ENCODE assay signal across 16 mouse cellular contexts in the genomic region with DNA sequence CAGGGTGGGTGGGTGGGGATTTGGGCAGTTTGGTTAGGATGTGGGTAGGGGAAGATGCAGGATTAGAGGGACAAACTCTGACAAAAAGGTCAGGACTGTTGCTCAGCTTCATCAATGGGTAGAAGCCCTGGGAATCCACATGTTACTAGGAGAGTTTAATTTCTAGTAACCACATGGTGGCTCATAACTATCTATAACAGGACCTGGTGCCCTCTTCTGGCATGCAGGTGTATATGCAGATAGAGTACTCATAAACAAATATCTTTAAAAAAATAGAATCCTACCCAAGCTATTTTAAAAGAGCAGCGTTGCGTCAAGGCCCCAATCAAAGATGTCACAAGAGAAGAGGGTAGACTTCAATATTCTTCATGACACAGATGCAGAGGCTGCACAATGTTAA.
DNase-seq lines count a peak whose midpoint lies in the region; ATAC-seq and TF ChIP-seq lines count a peak whose summit lies in the region.
"Had no signal": no experiment of that assay in that cellular context is flagged by ENCODE, and none has a peak within 500 bp of the region (broad histone marks: within the 10 kb centered on the region; RNA-seq: fewer than 3 reads in every experiment).

No protein-coding gene starts in this region.

- H3K27me3 ChIP-seq in heart, postnatal 0 days (ENCODE audit: control insufficient read depth, insufficient read depth, low read length) = no peaks in the 10 kb centered on the region
- no peaks in the 10 kb centered on the region for H3K27me3 ChIP-seq in liver, postnatal 0 days (ENCODE audit: insufficient read depth, low read length)
- H3K27me3 ChIP-seq in liver, embryonic 12.5 days (replicated peaks) = no peaks in the 10 kb centered on the region
- peaks cover 3% of the 10 kb centered on the region for H3K27me3 ChIP-seq in E14TG2a.4 (ENCODE audit: insufficient read depth, low read length)
- H3K27me3 ChIP-seq in limb, embryonic 10.5 days (ENCODE audit: low read depth, poor library complexity, severe bottlenecking) = no peaks in the 10 kb centered on the region
- H3K27me3 ChIP-seq: heart, embryonic 13.5 days; hindbrain, embryonic 13.5 days had no signal

- no peak overlapping the region for H3K9ac ChIP-seq in heart, postnatal 0 days (replicated peaks; ENCODE audit: low read depth, low read length)
- H3K9ac ChIP-seq in liver, postnatal 0 days (replicated peaks) = no peak overlapping the region
- no peak overlapping the region for H3K9ac ChIP-seq in liver, embryonic 12.5 days
- H3K9ac ChIP-seq: heart, embryonic 13.5 days; hindbrain, embryonic 13.5 days had no signal

- WGBS in heart, postnatal 0 days = 78% methylated on average over 2 of the region's 2 CpGs
- WGBS in liver, postnatal 0 days (ENCODE audit: insufficient replicate concordance) = 83% methylated on average over 2 of the region's 2 CpGs
- WGBS in liver, embryonic 12.5 days (ENCODE audit: insufficient replicate concordance) = 78% methylated on average over 2 of the region's 2 CpGs
- 96% methylated on average over 2 of the region's 2 CpGs for WGBS in limb, embryonic 10.5 days

- H3K27ac ChIP-seq in heart, postnatal 0 days (ENCODE audit: low read depth) = no peak overlapping the region
- H3K27ac ChIP-seq in liver, postnatal 0 days (ENCODE audit: low read depth) = no peak overlapping the region
- no peak overlapping the region for H3K27ac ChIP-seq in liver, embryonic 12.5 days
- no peak overlapping the region for H3K27ac ChIP-seq in limb, embryonic 10.5 days
- H3K27ac ChIP-seq: forebrain, embryonic 10.5 days; heart, embryonic 13.5 days; hindbrain, embryonic 13.5 days had no signal

- H3K9me3 ChIP-seq in heart, postnatal 0 days (replicated peaks; ENCODE audit: control insufficient read depth, low read length) = no peaks in the 10 kb centered on the region
- no peaks in the 10 kb centered on the region for H3K9me3 ChIP-seq in liver, postnatal 0 days (ENCODE audit: low read length)
- no peaks in the 10 kb centered on the region for H3K9me3 ChIP-seq in liver, embryonic 12.5 days (replicated peaks)
- H3K9me3 ChIP-seq in E14TG2a.4 (ENCODE audit: low read length) = no peaks in the 10 kb centered on the region
- H3K9me3 ChIP-seq in limb, embryonic 10.5 days (replicated peaks) = no peaks in the 10 kb centered on the region
- H3K9me3 ChIP-seq: forebrain, embryonic 10.5 days; G1E; heart, embryonic 13.5 days; hindbrain, embryonic 13.5 days had no signal

- H3K4me1 ChIP-seq in heart, postnatal 0 days (ENCODE audit: control insufficient read depth, insufficient read depth) = no peaks in the 10 kb centered on the region
- no peaks in the 10 kb centered on the region for H3K4me1 ChIP-seq in liver, postnatal 0 days (ENCODE audit: insufficient read depth)
- no peaks in the 10 kb centered on the region for H3K4me1 ChIP-seq in liver, embryonic 12.5 days
- H3K4me1 ChIP-seq in E14TG2a.4 (replicated peaks; ENCODE audit: low read depth, low read length) = no peaks in the 10 kb centered on the region
- no peaks in the 10 kb centered on the region for H3K4me1 ChIP-seq in limb, embryonic 10.5 days
- H3K4me1 ChIP-seq: forebrain, embryonic 10.5 days; heart, embryonic 13.5 days; hindbrain, embryonic 13.5 days had no signal

- no peak overlapping the region for H3K4me2 ChIP-seq in heart, postnatal 0 days (ENCODE audit: low read depth, low read length)
- no peak overlapping the region for H3K4me2 ChIP-seq in liver, postnatal 0 days (ENCODE audit: low read depth, low read length)
- no peak overlapping the region for H3K4me2 ChIP-seq in liver, embryonic 12.5 days
- H3K4me2 ChIP-seq: heart, embryonic 13.5 days; hindbrain, embryonic 13.5 days; liver, embryonic 11.5 days had no signal

- TF ChIP-seq EP300 in heart, postnatal 0 days (IDR thresholded peaks at IDR 0.05; ENCODE audit: low read depth) = no peak
- TF ChIP-seq EP300 in liver, postnatal 0 days (IDR thresholded peaks at IDR 0.05; ENCODE audit: low read depth) = no peak

- peak; percentile 46 for TF ChIP-seq CTCF in heart, postnatal 0 days (IDR thresholded peaks at IDR 0.05; ENCODE audit: low read depth)
- TF ChIP-seq CTCF in liver, postnatal 0 days (IDR thresholded peaks at IDR 0.05; ENCODE audit: low read depth) = peak; percentile 39
- peak; percentile 18; the same call in 1 of the 2 replicates for TF ChIP-seq CTCF in E14TG2a.4 (conservative IDR thresholded peaks at IDR 0.05; ENCODE audit: low read length)

- ATAC-seq in heart, postnatal 0 days (ENCODE audit: insufficient read depth, low read depth) = no peak
- ATAC-seq in liver, postnatal 0 days = no peak
- no peak for ATAC-seq in liver, embryonic 12.5 days
- ATAC-seq: activated CD4-positive, CD25-positive, alpha-beta regulatory T cell, adult 4 months had no signal

- no peaks in the 10 kb centered on the region for H3K36me3 ChIP-seq in heart, postnatal 0 days (replicated peaks; ENCODE audit: control insufficient read depth, insufficient read depth, low read length)
- no peaks in the 10 kb centered on the region for H3K36me3 ChIP-seq in liver, postnatal 0 days (replicated peaks; ENCODE audit: insufficient read depth, low read length)
- no peaks in the 10 kb centered on the region for H3K36me3 ChIP-seq in liver, embryonic 12.5 days
- no peaks in the 10 kb centered on the region for H3K36me3 ChIP-seq in E14TG2a.4 (ENCODE audit: insufficient read depth, low read length)
- no peaks in the 10 kb centered on the region for H3K36me3 ChIP-seq in limb, embryonic 10.5 days
- H3K36me3 ChIP-seq: forebrain, embryonic 10.5 days; G1E; heart, embryonic 13.5 days; hindbrain, embryonic 13.5 days had no signal

- H3K4me3 ChIP-seq in heart, postnatal 0 days (ENCODE audit: low read depth, low read length) = no peak overlapping the region
- H3K4me3 ChIP-seq in liver, postnatal 0 days (ENCODE audit: low read depth, low read length) = no peak overlapping the region
- no peak overlapping the region for H3K4me3 ChIP-seq in liver, embryonic 12.5 days
- H3K4me3 ChIP-seq in E14TG2a.4 (replicated peaks; ENCODE audit: low read length) = no peak overlapping the region
- no peak overlapping the region for H3K4me3 ChIP-seq in limb, embryonic 10.5 days
- H3K4me3 ChIP-seq: forebrain, embryonic 10.5 days; heart, embryonic 13.5 days; hindbrain, embryonic 13.5 days had no signal

- DNase-seq in heart, postnatal 0 days (ENCODE audit: low spot score) = peak; percentile 46
- DNase-seq in heart, adult 8-10 months (ENCODE audit: low spot score) = no peak
- no peak for DNase-seq in liver, postnatal 0 days
- DNase-seq in 416B (ENCODE audit: low read depth) = peak; percentile 66
- DNase-seq in limb, embryonic 10.5 days (ENCODE audit: low spot score) = no peak
- no peak for DNase-seq in ovary, postnatal 14 days (ENCODE audit: low spot score)
- DNase-seq: cerebellum, adult 9-10 months; right cerebral cortex, postnatal 14 days had no signal

Comparison
In these comparisons a context has a peak if more than half of its experiments do, and no peak if none do; other contexts are left out.
1. DNase-seq: peak in heart, postnatal 0 days (single experiment) and 416B (single experiment); none in heart, adult 8-10 months (single experiment), liver, postnatal 0 days (single experiment), limb, embryonic 10.5 days (single experiment) and ovary, postnatal 14 days (single experiment).
2. Peak in every context shown above with its lines, with median percentiles within 50 percentile points of each other: CTCF ChIP-seq.